Mouse (Mus musculus) liver, embryonic 12.5 days (tissue): ENCODE measurements around the gene Kif3a. TPM values are rescaled to one million over a fixed set of nuclear protein-coding genes. Genes with fewer than 3 reads are reported as not detected.
"Not testable (repeated sequence)": the region's sequence is repeated elsewhere in the genome, so short reads cannot be mapped to it uniquely, and the experiment has no call there.

Source experiments
- ATAC-seq: fragments of 200-750 bp; cut with Nextera tagmentation; 2 replicates; pipeline ENCODE4 v1.8.0; 2017; ENCODE audit warnings: moderate number of reproducible peaks, mild to moderate bottlenecking, moderate library complexity
- H3K27ac ChIP-seq: fragments of 300-500 bp; sonication (generic); 2 replicates; pipeline ENCODE4 v1.5.1; 2016; ENCODE audit warnings: mild to moderate bottlenecking
- H3K27me3 ChIP-seq: fragments of 300-500 bp; sonication (generic); replicated peaks from 2 replicates; pipeline ENCODE4 v1.6.1; 2016; ENCODE audit warnings: mild to moderate bottlenecking, moderate library complexity
- H3K36me3 ChIP-seq: fragments of 300-500 bp; sonication (generic); 2 replicates; pipeline ENCODE4 v1.6.1; 2016; ENCODE audit warnings: mild to moderate bottlenecking, moderate library complexity
- H3K4me1 ChIP-seq: fragments of 300-500 bp; sonication (generic); 2 replicates; pipeline ENCODE4 v1.6.1; 2016
- H3K4me2 ChIP-seq: fragments of 300-500 bp; sonication (generic); 2 replicates; pipeline ENCODE4 v1.6.1; 2016; ENCODE audit warnings: mild to moderate bottlenecking, moderate library complexity
- H3K4me3 ChIP-seq: fragments of 300-500 bp; sonication (generic); 2 replicates; pipeline ENCODE4 v1.5.1; 2016; ENCODE audit warnings: mild to moderate bottlenecking, moderate library complexity
- H3K9ac ChIP-seq: fragments of 300-500 bp; sonication (generic); 2 replicates; pipeline ENCODE4 v1.6.1; 2016; ENCODE audit warnings: mild to moderate bottlenecking, moderate library complexity
- H3K9me3 ChIP-seq: fragments of 300-500 bp; sonication (generic); replicated peaks from 2 replicates; pipeline ENCODE4 v1.6.1; 2016; ENCODE audit warnings: mild to moderate bottlenecking, moderate library complexity
- WGBS: fragments of 180-500 bp; shearing (Covaris S2); methylation state at CpG from one replicate; pipeline ENCODE4 v1.1.7; 2016; ENCODE audit not compliant: insufficient replicate concordance; 5-methylcytosine and 5-hydroxymethylcytosine counted together
- polyA plus RNA-seq: library from polyadenylated mRNA; unstranded; fragments of >200 nt; fragmentation: Nextera tagmentation; extraction: Ambion mirVana; gene quantifications from 2 replicates; pipeline ENCODE4 v1.2.1, GENCODE M21; 2016

Kif3a gene
- polyA plus RNA-seq, 1 experiment from 2014 or later: 13.7 TPM

DNA sequence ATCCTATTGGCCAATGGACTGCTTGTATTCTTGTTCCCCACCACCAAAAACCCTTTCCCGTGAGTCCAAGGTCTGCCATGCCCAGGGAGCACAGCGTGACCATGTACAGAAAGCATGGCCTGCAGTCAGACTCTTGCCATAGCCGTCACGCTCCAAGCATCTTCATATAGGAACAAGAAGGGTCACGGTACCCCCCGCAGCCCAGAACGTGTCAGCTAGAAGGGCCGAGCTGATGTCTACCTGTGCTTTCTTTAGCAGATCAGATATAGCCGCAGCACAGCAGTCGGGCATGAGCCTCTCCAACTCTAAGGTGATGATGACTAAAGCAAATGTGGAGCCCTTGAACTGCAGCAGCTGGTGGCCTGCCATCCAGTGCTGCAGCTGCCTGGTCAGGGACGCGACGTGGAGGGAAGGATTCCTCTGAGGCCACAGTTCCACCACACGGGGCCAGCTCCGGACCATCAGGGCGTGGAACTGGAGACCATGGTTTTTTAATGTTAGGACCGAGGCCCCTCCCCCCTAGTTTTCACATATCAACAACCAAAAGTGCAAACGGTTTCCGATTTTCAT, 19.1 kb upstream of the Kif3a start:
- peak overlapping the region; percentile 66; the same call in 1 of the 2 replicates for H3K27ac ChIP-seq
- peak overlapping the region; percentile 24; the same call in 1 of the 2 replicates for H3K4me2 ChIP-seq
- peaks cover 34% of the 10 kb centered on the region for H3K4me1 ChIP-seq
- peaks cover 13% of the 10 kb centered on the region for H3K36me3 ChIP-seq
- peak; percentile 8 for ATAC-seq
- H3K27me3 ChIP-seq: no peaks in the 10 kb centered on the region
- no peak overlapping the region for H3K9ac ChIP-seq
- WGBS: 62% methylated on average over 19 of the region's 19 CpGs
- H3K4me3 ChIP-seq: no peak overlapping the region
- 0 out of 2 replicates have a peak, but pooled peaks cover 3% of the 10 kb centered on the region for H3K9me3 ChIP-seq

DNA sequence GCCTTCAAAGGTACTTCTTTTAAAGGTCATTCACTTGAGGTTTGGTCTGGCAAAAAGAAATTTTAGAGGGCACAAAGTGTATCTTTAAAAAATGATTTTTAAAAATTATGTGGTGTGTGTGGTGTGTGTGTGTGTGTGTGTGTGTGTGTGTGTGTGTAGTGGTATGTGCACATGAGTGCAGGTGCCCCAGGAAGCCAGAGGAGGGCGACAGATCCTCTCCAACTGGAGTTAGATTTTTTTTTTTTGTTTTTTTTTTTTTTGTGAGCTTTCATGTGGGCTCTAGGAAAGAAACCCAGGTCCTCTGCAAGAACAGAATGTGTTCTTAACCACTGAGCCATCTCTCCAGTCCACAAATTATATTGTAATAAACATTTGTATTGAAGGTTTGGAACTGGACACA, 16.5 kb upstream of the Kif3a start:
- Histone ChIP-seq H3K4me2 (no peak overlapping the region), H3K27ac (no peak overlapping the region), H3K36me3 (no peaks in the 10 kb centered on the region), H3K4me1 (peaks cover 31% of the 10 kb centered on the region), H3K4me3 (no peak overlapping the region), H3K9me3 (0 out of 2 replicates have a peak, but pooled peaks cover 3% of the 10 kb centered on the region), H3K9ac (no peak overlapping the region), H3K27me3 (no peaks in the 10 kb centered on the region)
- ATAC-seq: no peak
- WGBS: 75% methylated on average over 1 of the region's 1 CpGs

DNA sequence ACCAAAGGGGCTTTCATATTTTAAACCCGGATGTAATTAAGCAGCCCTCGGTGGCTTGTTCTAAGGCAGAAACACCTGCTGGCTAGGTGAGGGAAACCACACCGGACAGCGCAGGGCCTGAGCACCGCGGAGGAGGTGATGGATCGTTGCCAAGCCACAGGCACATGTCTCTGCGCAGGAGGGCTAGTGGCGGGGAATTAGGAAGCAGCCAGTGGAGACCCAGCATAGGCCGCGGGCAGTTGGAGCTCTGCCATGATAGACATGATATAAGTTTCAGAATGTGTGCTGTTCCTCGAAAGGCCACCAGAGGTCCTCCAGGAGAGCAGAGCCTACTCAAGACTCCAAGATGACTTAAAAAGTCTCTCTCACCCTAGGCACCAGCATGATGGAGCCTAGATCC, 15.4 kb upstream of the Kif3a start:
- no peaks in the 10 kb centered on the region for H3K36me3 ChIP-seq
- WGBS: 73% methylated on average over 12 of the region's 12 CpGs
- no peaks in the 10 kb centered on the region for H3K27me3 ChIP-seq
- no peak overlapping the region for H3K27ac ChIP-seq
- H3K4me3 ChIP-seq: no peak overlapping the region
- H3K9me3 ChIP-seq: 0 out of 2 replicates have a peak, but pooled peaks cover 3% of the 10 kb centered on the region
- H3K4me2 ChIP-seq: no peak overlapping the region
- no peak overlapping the region for H3K9ac ChIP-seq
- H3K4me1 ChIP-seq: peaks cover 21% of the 10 kb centered on the region
- ATAC-seq: no peak

DNA sequence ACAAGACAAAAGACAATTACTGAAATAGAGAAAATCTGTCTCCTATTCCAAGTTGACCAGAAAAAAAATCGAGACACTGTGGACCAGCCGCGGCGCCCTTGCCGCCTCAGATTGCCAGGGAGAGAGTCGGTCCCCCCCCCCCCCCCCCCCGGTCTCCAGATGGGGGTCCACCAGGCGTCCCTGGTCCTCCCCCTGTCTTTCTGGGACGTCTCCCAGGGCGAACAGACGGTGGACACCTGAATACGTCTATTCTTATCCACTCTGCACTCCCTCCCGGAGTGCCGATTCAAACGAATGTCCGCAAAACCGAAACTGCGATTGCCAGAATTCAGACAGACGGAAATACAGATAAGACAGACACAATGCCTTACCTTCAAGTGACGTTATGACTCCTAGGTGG, 10.7 kb upstream of the Kif3a start:
- 84% methylated on average over 16 of the region's 20 CpGs for WGBS
- not testable (repeated sequence) for H3K4me3 ChIP-seq, H3K4me2 ChIP-seq, H3K36me3 ChIP-seq, H3K27me3 ChIP-seq, H3K9me3 ChIP-seq, H3K27ac ChIP-seq, H3K4me1 ChIP-seq, ATAC-seq, H3K9ac ChIP-seq

DNA sequence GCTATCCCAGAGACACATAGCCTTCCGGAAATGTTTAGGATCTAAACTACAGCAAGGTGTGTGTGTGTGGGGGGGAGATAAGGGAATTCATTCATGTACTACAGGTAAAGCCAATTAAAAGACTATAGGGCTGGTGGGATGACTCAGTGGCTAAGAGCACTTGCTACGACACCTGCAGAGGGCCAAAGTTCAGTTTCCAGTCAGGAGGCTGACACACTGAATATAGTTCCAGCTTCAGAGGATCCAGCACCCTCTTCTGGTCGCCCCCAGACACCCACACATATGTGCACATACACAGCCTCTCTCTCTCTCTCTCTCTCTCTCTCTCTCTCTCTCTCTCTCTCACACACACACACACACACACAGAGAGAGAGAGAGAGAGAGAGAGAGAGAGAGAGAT, 9.2 kb upstream of the Kif3a start:
- H3K27me3 ChIP-seq, H3K4me3 ChIP-seq, ATAC-seq, H3K9ac ChIP-seq, H3K4me2 ChIP-seq, H3K36me3 ChIP-seq, H3K9me3 ChIP-seq, H3K27ac ChIP-seq: not testable (repeated sequence)
- H3K4me1 ChIP-seq: peaks cover 17% of the 10 kb centered on the region
- 74% methylated on average over 2 of the region's 3 CpGs for WGBS

DNA sequence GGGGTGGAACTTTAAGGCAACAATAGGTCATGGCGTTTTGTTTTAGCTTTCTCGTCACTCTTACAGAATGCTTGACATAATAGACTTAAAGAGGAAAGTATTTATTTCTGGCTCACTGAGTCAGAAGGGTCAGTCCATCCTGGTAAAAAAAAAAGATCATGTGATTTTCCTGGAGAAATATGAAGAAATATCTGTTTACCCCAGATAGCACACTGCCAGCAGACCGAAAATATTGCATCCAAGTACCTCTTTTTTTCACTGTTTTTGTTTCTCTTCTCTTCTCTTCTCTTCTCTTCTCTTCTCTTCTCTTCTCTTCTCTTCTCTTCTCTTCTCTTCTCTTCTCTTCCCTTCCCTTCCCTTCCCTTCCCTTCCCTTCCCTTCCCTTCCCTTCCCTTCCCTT, 7.2 kb upstream of the Kif3a start:
- WGBS: 73% methylated on average over 2 of the region's 3 CpGs
- not testable (repeated sequence) for H3K27me3 ChIP-seq, H3K4me2 ChIP-seq, H3K36me3 ChIP-seq, H3K4me3 ChIP-seq, H3K9ac ChIP-seq, H3K27ac ChIP-seq, H3K9me3 ChIP-seq, ATAC-seq
- H3K4me1 ChIP-seq: peaks cover 17% of the 10 kb centered on the region

DNA sequence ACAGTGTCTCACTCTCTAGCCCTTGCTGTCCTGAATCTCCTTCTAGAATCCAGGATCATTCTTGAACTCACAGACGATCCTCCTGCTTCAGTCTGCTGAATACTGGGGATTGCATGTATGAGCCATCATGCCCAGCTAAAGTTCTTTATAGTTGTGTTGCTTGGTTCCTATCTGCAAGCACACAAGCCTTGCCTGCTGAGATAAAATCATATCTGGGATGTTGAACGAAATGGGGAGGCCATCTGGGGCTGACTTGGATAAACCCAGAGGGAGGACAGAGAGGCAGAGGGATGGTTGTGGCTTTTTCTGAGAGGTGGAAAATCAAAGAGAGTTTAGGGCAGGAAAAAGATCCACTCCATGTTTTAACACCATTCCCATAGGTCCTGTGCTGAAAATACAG, 5.2 kb upstream of the Kif3a start:
- no peak overlapping the region for H3K9ac ChIP-seq
- 26% methylated on average over 2 of the region's 2 CpGs for WGBS

DNA sequence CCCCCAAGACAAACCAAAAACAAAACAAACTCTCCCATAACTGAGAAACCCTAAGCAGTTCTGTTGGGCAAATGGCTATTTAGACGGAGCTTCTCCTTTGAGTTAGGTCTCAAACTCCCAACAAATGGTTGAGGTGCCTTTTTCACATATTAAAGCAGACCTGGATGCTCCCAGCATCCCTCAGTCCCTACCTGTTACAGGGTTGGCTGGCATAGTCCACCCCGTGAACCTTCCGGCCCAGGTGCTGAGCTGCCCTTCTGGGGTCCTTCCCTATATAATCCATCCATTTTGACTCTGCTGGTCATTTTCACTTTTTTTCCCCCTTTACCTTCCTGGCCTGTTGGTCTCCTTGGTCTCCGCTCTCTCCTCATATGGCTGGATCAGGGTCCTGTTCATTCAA, 533 bp upstream of the Kif3a start:
- 77% methylated on average over 4 of the region's 4 CpGs for WGBS
- Histone ChIP-seq H3K9ac (0 out of 2 replicates have a peak overlapping the region, but pooled peaks have one; percentile 77), H3K4me2 (peak overlapping the region; percentile 91), H3K27me3 (no peaks in the 10 kb centered on the region), H3K36me3 (no peaks in the 10 kb centered on the region), H3K4me3 (peak overlapping the region; percentile 80), H3K4me1 (peaks cover 26% of the 10 kb centered on the region), H3K27ac (peak overlapping the region; percentile 39; the same call in 1 of the 2 replicates), H3K9me3 (peaks cover 7% of the 10 kb centered on the region; the same call in 1 of the 2 replicates)
- no peak for ATAC-seq

More for the DNA sequence above, 5.2 kb upstream of the Kif3a start:
- H3K27ac ChIP-seq: no peak overlapping the region
- H3K27me3 ChIP-seq: no peaks in the 10 kb centered on the region
- H3K9me3 ChIP-seq: peaks cover 7% of the 10 kb centered on the region; the same call in 1 of the 2 replicates
- H3K4me2 ChIP-seq: peak overlapping the region; percentile 36
- ATAC-seq: peak; percentile 80
- no peaks in the 10 kb centered on the region for H3K36me3 ChIP-seq
- peaks cover 22% of the 10 kb centered on the region for H3K4me1 ChIP-seq
- H3K4me3 ChIP-seq: no peak overlapping the region

DNA sequence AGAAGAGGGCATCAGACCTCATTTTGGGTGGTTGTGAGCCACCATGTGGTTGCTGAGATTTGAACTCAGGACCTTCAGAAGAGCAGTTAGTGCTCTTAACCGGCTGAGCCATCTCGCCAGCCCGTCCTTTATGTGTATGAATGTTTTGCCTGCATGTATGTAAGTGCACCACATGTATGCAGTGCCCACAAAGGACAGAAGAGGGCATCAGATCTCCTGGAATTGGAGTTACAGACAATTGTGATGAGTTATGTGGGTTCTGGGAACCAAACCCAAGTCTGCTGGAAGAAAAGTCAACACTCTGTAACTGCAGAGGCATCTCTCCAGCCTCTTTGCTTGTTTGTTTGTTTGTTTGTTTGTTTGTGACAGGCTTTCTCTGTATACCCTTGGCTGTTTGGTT, 13.4 kb downstream of the Kif3a start:
- Histone ChIP-seq H3K4me3 (no peak overlapping the region), H3K9me3 (no peaks in the 10 kb centered on the region), H3K36me3 (peaks cover 30% of the 10 kb centered on the region), H3K9ac (no peak overlapping the region), H3K27me3 (no peaks in the 10 kb centered on the region), H3K4me1 (0 out of 2 replicates have a peak, but pooled peaks cover 3% of the 10 kb centered on the region), H3K27ac (no peak overlapping the region), H3K4me2 (no peak overlapping the region)
- 89% methylated on average over 3 of the region's 3 CpGs for WGBS
- no peak for ATAC-seq

DNA sequence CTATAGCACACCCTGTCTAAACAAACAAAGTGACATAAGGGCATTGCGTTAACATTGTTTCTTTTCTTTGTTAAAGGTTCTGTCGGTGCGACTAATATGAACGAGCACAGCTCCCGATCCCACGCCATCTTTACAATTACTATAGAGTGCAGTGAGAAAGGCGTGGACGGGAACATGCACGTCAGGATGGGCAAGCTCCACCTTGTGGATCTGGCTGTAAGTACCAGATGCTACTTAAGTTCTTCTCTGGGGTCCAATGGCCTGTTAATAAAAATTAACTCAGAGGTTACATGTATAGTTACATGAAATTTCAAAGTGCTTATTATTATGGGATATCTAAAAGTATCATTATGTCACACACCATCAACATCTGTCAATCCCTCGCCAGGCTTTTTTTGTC, 16.0 kb downstream of the Kif3a start:
- Histone ChIP-seq H3K4me2 (no peak overlapping the region), H3K9me3 (no peaks in the 10 kb centered on the region), H3K4me3 (no peak overlapping the region), H3K36me3 (peaks cover 26% of the 10 kb centered on the region), H3K4me1 (0 out of 2 replicates have a peak, but pooled peaks cover 3% of the 10 kb centered on the region), H3K9ac (no peak overlapping the region), H3K27me3 (no peaks in the 10 kb centered on the region), H3K27ac (no peak overlapping the region)
- 74% methylated on average over 10 of the region's 10 CpGs for WGBS
- no peak for ATAC-seq

DNA sequence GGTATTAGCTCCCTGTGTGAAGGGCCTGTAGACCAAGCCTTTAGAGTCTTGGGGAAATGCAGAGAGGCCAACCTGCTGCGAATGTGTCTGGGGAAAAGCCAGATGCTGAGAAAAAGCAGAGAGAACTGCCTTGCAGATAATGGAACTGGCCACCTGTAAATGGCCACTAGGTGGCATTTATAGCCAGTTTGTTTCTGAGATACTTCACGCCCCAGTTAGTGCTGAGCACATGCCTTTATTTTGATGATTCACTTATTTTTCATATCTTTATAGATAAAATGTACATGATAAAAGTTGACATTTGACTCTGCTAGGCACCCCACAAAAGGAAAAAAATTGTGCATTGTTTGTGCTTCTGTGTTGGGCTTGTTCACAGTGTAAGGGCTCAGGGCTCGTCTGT, 17.7 kb downstream of the Kif3a start:
- Histone ChIP-seq H3K36me3 (peaks cover 23% of the 10 kb centered on the region), H3K4me3 (no peak overlapping the region), H3K4me1 (0 out of 2 replicates have a peak, but pooled peaks cover 3% of the 10 kb centered on the region), H3K4me2 (no peak overlapping the region), H3K9ac (no peak overlapping the region), H3K9me3 (no peaks in the 10 kb centered on the region), H3K27me3 (no peaks in the 10 kb centered on the region), H3K27ac (no peak overlapping the region)
- WGBS: 55% methylated on average over 3 of the region's 3 CpGs
- no peak for ATAC-seq

DNA sequence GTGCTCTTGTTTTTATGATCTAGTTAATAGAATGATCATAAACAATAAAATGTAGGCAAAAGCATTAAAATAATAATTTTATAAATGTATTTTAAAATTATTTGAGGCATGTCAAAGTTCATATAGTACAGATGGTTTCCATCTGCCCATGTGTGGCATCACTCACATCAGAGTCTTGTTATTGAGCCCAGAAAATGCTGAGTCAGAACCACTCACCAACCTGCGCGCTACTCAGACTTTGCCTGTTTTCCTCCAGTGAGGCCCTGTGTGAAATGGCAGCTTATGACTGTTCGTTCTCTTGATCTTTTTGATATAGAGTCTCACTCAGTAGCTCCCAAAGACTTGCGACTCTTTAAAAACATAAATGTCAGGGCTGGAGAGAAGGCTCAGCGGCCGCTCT, 18.3 kb downstream of the Kif3a start:
- H3K4me1 ChIP-seq: 0 out of 2 replicates have a peak, but pooled peaks cover 3% of the 10 kb centered on the region
- no peak overlapping the region for H3K9ac ChIP-seq
- peaks cover 18% of the 10 kb centered on the region for H3K36me3 ChIP-seq
- no peak for ATAC-seq
- H3K4me2 ChIP-seq: no peak overlapping the region
- no peaks in the 10 kb centered on the region for H3K27me3 ChIP-seq
- 82% methylated on average over 6 of the region's 6 CpGs for WGBS
- H3K9me3 ChIP-seq: no peaks in the 10 kb centered on the region
- H3K4me3 ChIP-seq: no peak overlapping the region
- H3K27ac ChIP-seq: no peak overlapping the region

DNA sequence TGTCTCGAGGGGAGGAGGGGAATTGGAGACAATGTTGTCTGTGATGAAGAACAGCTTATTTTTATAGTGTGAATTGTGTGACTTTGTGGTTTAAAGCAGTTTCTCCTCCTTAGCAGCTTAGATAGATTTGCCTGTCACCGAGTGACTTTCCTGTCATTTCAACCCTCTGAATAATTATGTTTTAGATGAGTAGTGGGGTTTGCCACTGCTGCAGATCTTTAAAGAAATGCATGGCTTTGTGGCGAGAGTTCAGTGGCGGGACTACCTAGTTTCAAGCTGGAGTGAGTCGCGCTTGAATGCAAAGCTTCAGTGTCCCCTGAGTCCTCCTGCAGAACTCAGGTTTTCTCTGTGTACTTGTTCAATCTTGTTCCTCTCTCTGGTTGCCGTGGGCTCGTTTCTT, 21.1 kb downstream of the Kif3a start:
- WGBS: 72% methylated on average over 8 of the region's 8 CpGs
- H3K4me3 ChIP-seq: no peak overlapping the region

More for the DNA sequence above, 21.1 kb downstream of the Kif3a start:
- Histone ChIP-seq H3K4me2 (no peak overlapping the region), H3K27me3 (no peaks in the 10 kb centered on the region), H3K4me1 (0 out of 2 replicates have a peak, but pooled peaks cover 3% of the 10 kb centered on the region), H3K36me3 (peaks cover 12% of the 10 kb centered on the region), H3K9me3 (no peaks in the 10 kb centered on the region), H3K27ac (no peak overlapping the region), H3K9ac (no peak overlapping the region)
- ATAC-seq: no peak
